Mouse (Mus musculus) neutrophil, adult 83 days (primary cell): ENCODE results near the gene Dlgap5. TPM values are rescaled to one million over a fixed set of nuclear protein-coding genes. Genes with fewer than 3 reads are reported as not detected.

Experiments used
- total RNA-seq, 2 experiments: library from RNA; stranded (reverse); gene quantifications; one replicate each; pipeline ENCODE4 v1.2.4; 2023

Dlgap5 gene
- total RNA-seq: 10 to 100 TPM; 53.3 to 56.2 TPM

DNA sequence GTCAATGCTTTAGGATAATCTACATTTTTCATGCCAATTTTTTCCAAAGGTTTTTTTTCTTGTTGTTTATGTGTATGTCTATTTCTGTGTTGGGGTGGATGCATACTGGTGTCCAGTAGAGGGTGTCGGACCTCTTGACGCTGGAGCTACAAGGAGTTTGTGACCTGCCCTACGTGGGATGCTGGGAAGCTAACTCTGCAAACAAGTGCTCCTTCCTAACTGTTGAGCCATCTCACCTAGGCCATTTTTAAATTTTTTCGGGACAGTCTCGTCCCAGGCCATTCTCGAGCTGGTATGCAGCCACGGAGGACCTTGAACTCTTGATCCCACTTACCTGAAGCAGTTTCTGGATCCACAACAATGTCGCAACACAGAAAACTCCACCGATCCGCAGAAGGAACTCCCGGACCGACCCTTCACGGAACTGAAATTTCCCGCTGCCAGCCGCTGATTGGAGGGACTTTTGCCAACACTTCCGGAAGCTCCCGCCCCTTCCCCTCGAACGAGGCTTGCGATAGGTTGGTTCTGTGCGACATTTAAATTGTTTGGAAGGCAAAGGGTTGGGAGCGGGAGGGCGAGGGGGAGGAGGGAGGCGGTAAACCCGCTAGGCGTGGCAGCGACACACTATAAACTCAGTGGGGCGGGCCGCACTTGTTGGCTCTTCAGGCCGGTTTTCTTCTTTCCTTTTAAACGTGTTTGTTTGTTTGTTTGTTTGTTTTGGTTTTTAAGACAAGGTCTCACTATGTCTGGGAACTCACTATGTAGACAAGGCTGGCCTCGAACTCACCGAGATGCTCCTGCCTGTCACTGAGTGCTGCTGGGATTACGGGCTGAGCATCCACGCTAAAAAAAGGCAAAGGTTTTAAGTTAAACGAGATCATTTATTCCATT, at the start of gene Dlgap5:
Gene Dlgap5, minus strand, starts transcription at position 633 of the 891 bp plus-strand sequence.

DNA sequence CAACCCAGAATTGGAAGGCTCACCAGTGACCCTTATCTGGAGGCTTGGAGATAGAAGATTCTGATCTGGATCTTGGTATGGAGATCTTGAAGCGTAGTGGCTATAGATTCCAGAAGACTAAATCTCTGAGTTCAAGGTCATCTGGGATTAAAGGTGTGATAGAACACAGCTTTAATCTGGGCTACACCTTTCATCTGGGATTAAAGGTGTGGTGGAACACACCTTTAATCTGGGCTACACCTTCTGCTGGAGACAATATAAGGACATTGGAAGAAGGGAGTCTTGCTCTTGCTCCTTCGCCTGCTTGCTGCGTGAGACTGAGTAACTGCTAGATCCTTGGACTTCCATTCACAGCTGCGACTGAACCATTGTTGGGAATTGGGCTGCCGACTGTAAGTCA, 31.9 kb upstream of the Dlgap5 start, which contains the start of gene Fbxo34:
Gene Fbxo34, plus strand, starts transcription at position 301 of the 400 bp plus-strand sequence.

DNA sequence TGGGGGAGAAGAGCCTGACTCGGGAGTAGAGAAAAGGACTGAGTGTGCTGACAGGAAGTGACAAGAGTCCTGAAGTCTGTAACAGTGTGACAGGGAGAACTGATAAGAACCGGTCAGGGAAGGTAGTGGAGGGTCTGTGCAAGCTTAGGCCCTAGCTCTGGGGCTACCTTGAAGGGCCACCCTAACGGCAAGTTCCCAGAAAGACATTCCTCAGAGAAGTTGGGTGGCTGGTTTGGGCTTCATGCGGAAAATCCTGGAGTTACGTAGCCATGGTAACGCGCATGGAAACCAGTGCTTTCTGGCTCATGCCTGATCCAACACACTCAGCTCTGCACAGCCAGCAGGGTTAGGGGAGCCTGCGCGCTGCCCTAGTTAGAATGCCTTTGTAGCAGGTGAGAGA, 50.7 kb downstream of the Dlgap5 start, which contains the start of gene Lgals3:
Gene Lgals3, plus strand, starts transcription at position 291 of the 400 bp plus-strand sequence.

Other genes starting within 250 kb of the Dlgap5 start
- gene Gch1, start 229.0 kb downstream of the Dlgap5 start, total RNA-seq: 10 to 100 TPM; 10.3 to 10.9 TPM
- gene Wdhd1, start 141.6 kb downstream of the Dlgap5 start, total RNA-seq: 10 to 100 TPM; 35.2 to 37.7 TPM
- gene Socs4, start 141.5 kb downstream of the Dlgap5 start, total RNA-seq: 10 to 100 TPM; 13.7 to 17.5 TPM
- gene Mapk1ip1l, start 120.1 kb downstream of the Dlgap5 start, total RNA-seq: 10 to 100 TPM; 89.8 to 97.7 TPM
- gene Lgals3, start 50.7 kb downstream of the Dlgap5 start, total RNA-seq: 100 to 1,000 TPM; 472 to 506 TPM
- 10 to 100 TPM; 35.0 to 37.1 TPM for gene Fbxo34, start 32.0 kb upstream of the Dlgap5 start, total RNA-seq
- gene Atg14, start 152.2 kb upstream of the Dlgap5 start, total RNA-seq: 10 to 100 TPM in 1 of 2 experiments, 1 to 10 TPM in 1; 9.7 to 10.9 TPM
- gene Ktn1, start 230.0 kb upstream of the Dlgap5 start, total RNA-seq: 10 to 100 TPM; 13.1 to 17.9 TPM